Mouse (Mus musculus) ES-Bruce4 (cell line): Measurements from ENCODE around the gene Olfr786.

ENCODE experiments used
- CTCF ChIP-seq: IDR thresholded peaks from one replicate; pipeline ENCODE4 v1.8.1; 2011; ENCODE audit warnings: low read depth, low read length
- EP300 ChIP-seq: IDR thresholded peaks from 2 replicates; pipeline ENCODE4 v1.6.1; 2011; ENCODE audit warnings: low read depth, low read length; ENCODE audit not compliant: insufficient read depth
- POLR2A ChIP-seq: IDR thresholded peaks from one replicate; pipeline ENCODE4 v1.8.1; 2011; ENCODE audit warnings: low read length; ENCODE audit not compliant: insufficient read depth

- TF ChIP-seq POLR2A (no peak), CTCF (no peak), EP300 (no peak)
Observed at GRCm38 (mm10) chr10:129427006-129427405, at the start of gene Olfr786.
